Mouse (Mus musculus): ENCODE results near the gene Satb2. TPM values are rescaled to one million over a fixed set of nuclear protein-coding genes. Genes with fewer than 3 reads are reported as not detected.

Satb2 gene
- total RNA-seq (2021), result 10 to 100 TPM; 14.8 TPM
- long read RNA-seq, experiment 1, partial matches to known transcripts, result 1 of 2 reads
- long read RNA-seq, experiment 1, other reads (novel, unspliced or antisense), result 1 of 2 reads
- long read RNA-seq, experiment 2, partial matches to known transcripts, result 0 of 2 reads
- long read RNA-seq, experiment 2, other reads (novel, unspliced or antisense), result 2 of 2 reads

DNA sequence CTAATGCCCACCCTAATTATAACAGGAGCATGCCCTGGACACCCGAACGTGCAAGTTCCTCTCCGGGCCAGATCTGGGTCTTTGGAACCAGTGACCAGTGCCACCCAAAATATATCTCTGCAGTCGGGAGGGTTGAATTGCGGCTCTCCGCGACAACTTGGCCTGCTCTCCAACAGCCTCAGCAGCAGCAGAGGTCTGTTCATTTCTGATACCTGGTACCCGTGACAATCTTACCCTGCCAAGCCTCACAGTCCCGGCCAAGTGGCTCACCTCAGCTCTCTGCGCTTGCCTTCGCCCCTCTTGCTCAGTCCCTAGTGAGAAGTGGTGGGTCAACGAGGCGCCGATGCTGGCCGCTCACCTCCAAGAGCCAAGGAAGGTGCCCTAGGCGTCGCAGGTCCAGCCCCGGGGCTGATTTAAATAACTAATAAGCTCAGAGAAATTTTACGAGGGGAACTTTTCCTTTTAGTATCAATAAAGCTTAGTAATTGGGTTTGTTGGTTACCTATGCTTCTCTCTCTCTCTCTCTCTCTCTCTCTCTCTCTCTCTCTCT lies at the start of gene Satb2:
TSS of gene Satb2 (minus strand) at position 500 of the 550 bp plus-strand sequence.
- no peak for DNase-seq (ENCODE audit: low spot score in 2 of 2)

GRCm38 (mm10) chr1:57018941-57019340 lies 40.5 kb upstream of the Satb2 start:
- no peak for DNase-seq (ENCODE audit: low spot score in 2 of 2)

DNA sequence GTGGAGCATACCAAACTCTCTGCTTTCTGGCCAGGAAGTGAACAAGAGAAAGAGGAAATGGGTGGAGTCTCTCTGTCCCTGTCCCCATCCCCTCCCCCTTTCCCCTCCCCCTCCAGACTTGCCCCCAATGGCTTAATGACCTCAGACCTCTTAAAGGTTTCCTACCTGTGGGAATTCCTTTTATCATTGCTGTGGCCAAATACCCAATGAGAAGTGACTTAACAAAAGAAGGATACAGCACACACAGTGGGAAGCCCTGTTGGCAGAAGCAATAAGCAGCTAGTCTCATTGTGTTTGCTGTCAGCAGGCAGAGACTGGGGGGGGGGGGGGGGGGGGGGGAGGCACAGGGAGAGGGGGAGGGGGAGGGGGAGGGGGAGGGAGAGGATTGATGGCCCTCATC lies 35.4 kb upstream of the Satb2 start:
- no peak for DNase-seq (ENCODE audit: low spot score in 2 of 2)

GRCm38 (mm10) chr1:57009171-57009570 lies 30.7 kb upstream of the Satb2 start:
- no peak for DNase-seq (ENCODE audit: low spot score in 2 of 2)

- DNase-seq (ENCODE audit: low spot score in 2 of 2), result no peak
Observed at GRCm38 (mm10) chr1:56995041-56995440, 16.6 kb upstream of the Satb2 start.

DNA sequence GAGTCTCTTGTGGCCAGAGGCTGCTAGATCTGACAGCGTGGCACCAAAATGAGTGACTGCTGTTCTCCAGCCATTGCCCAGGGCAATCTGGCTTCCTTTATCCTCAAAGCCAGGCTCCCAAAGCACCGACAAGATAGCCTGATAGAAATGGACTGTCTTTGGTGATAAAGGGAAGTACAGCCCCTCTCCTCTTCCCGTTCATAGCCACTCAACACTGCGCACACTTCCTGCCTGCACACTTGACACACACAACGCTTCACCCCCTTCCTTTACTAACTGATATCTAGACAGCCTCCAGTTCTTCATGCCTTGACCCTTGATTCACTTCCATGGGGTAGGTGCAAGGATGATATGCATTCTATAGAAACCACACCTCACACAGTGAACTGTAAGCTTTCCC lies 13.9 kb upstream of the Satb2 start:
- no peak for DNase-seq (ENCODE audit: low spot score in 2 of 2)

- DNase-seq (ENCODE audit: low spot score in 2 of 2), result no peak
Observed at GRCm38 (mm10) chr1:56991613-56992012, 13.2 kb upstream of the Satb2 start.

GRCm38 (mm10) chr1:56984483-56984810 lies 6.0 kb upstream of the Satb2 start:
- no peak for DNase-seq (ENCODE audit: low spot score in 2 of 2)

DNA sequence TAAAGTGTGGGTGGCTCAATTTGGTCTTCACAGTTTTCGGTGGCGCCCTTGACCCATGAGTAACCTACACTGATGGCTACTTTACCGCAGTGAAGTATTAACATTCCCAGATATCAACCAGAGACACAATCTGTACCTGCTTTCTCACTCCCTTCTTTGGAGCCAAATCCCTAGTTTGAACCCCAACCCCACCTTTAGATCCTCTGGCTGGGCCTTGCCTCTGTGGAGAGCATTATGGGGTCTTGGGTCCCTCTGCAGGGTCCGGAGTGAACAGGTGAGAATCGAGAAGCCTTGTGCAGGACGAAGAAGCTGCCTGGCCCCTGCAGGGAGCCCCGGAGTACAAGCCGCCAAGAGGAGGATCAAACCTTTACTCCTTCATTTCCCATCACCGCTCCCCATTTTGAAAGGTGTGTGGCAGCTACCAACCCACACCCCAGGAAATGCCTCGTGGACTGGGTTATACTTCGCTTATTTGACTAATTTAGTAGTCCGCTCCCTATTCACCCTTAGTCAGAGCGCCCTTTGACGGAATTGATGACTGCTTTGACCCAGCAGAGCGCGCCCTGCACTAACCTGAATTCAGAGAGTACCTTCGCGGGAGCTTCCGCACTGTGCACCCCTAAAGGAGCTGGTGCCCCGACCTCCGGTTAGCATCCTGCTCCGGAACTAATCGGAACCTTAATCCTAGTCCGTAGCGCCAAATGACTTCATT lies 5.5 kb upstream of the Satb2 start:
- no peak for DNase-seq (ENCODE audit: low spot score in 2 of 2)

DNA sequence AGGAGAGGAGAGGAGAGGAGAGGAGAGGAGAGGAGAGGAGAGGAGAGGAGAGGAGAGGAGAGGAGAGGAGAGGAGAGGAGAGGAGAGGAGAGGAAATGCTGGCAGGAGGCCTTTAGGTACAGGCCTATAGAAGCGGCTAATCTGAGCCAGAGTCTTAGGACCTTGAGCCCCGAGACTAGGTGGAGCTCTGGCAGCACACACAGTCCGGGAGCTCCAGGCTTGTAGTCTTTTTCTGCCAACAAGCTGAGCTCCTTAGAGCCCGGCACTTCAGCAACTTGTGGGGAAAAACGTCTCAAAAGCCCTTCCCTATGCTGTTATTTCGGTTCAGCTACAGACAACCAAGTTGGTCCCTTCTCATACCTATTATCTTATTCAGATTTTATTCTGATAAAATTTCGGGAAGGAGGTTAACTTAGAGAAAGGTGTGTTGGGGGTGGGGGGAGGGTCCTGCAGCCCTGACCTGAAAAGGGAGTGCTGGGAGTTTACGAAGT lies 4.7 kb upstream of the Satb2 start:
- no peak for DNase-seq (ENCODE audit: low spot score in 2 of 2)

GRCm38 (mm10) chr1:56982631-56983030 lies 4.2 kb upstream of the Satb2 start:
- DNase-seq (ENCODE audit: low spot score in 2 of 2), result no peak

- no peak for DNase-seq (ENCODE audit: low spot score in 2 of 2)
Observed at GRCm38 (mm10) chr1:56981947-56982555, 3.6 kb upstream of the Satb2 start.

DNA sequence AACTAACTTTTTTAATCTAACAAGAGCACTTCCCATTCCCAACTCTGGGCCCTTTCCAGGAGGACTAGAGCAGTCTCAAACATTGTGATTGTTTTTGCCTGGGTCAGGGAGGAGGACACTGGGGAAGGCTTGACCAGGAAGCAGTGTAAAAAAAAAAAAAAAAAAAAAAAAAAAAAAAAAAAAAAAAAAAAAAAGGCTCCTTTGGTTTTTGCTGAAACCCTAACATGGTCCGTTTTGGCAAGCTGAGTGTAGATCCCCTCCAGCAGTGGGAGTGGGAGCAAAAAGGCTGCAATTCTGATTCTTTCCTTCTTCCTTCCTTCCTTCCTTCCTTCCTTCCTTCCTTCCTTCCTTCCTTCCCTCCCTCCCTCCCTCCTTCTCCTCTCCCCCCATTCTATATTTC lies 3.1 kb upstream of the Satb2 start:
- DNase-seq (ENCODE audit: low spot score in 2 of 2), result no peak

DNA sequence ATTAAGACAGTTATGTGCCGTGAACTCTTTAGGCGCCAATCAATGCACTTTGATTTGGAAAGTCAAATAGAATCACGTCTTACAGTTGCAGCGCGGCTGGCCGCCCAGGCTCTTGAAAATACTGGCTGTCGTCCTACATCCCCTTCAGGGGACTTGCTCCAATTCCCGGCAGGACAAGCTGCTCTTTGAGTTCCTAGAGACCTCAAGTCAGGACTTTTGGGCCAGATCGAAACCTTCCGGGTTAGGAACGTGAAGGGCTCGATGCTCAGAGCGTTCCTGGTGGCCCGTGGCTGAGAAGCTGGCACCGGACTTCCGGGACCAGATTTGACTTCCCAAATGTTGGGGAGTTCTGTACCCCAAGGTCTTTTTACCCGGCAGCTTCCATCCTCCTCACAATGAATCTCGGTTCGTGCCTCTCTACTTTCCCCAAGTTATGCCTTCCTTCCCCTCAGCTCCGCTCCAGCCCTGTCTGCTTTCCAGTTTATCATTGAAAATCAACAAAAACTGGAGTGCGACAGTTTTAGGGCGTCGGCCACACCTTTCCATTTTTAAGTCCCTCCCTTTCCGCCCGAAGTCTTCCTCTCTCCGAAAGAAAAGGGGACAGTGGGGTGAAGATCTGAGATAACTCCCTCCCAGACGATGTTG lies 2.3 kb upstream of the Satb2 start:
- no peak for DNase-seq (ENCODE audit: low spot score in 2 of 2)

GRCm38 (mm10) chr1:56979531-56980395 lies 1.3 kb upstream of the Satb2 start:
- DNase-seq (ENCODE audit: low spot score in 2 of 2), result no peak

- no peak for DNase-seq (ENCODE audit: low spot score in 2 of 2)
Observed at GRCm38 (mm10) chr1:56977201-56978100, 999 bp downstream of the Satb2 start.

DNA sequence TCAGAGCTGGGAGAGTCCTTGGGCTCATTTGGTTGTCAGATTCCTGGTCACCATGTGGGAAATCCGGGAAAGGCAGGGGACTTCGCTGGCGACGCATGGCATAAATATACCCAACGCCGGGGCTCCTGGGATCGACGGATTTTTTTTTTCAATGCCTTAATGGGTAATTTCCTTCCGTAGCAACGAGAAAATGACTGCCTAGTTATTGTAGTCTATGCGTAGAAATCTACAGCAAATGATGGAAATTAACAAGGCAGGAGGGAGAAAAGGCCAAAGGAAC lies 1.7 kb downstream of the Satb2 start:
- no peak for DNase-seq (ENCODE audit: low spot score in 2 of 2)

GRCm38 (mm10) chr1:56976044-56976824 lies 2.2 kb downstream of the Satb2 start:
- DNase-seq (ENCODE audit: low spot score in 2 of 2), result no peak

GRCm38 (mm10) chr1:56975546-56975945 lies 2.9 kb downstream of the Satb2 start:
- DNase-seq (ENCODE audit: low spot score in 2 of 2), result no peak
